Mouse (Mus musculus) adrenal gland, postnatal 36 days (tissue): ENCODE measurements around the gene Slain2. TPM values are rescaled to one million over a fixed set of nuclear protein-coding genes. Genes with fewer than 3 reads are reported as not detected.
"Not testable (repeated sequence)": the region's sequence is repeated elsewhere in the genome, so short reads cannot be mapped to it uniquely, and the experiment has no call there.

Experiments
- DNase-seq, 2 experiments: peaks; one replicate each; pipeline ENCODE4 v3.0.0; 2021; ENCODE audit warnings: mixed read lengths in 1 of 2
- total RNA-seq, 2 experiments: library from RNA; stranded (reverse); gene quantifications; 2 replicates each; pipeline ENCODE4 v1.2.3; 2021

The Slain2 gene
- total RNA-seq, 2 experiments from 2014 or later, result 59.1 to 63.4 TPM

DNA sequence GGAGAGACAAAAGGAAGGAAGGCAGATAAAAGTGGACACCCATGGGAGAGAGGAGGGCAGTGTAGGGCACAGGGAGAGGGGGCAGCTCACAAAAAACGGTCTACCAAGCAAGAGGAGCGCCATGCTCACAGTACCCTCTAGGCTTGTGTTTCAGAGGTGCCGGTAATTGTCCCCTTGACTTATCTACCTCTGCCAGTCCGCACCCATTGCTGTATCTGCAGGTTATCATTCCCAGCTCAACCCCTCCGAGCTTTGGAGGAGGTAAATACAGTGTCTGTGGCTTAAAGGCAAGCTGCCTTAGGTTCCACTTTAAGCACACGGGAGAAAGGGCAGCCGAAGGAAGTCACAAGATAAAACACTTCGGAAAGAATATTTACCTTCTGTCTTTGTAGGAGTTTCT, 14.8 kb upstream of the Slain2 start:
- DNase-seq, result no peak

DNA sequence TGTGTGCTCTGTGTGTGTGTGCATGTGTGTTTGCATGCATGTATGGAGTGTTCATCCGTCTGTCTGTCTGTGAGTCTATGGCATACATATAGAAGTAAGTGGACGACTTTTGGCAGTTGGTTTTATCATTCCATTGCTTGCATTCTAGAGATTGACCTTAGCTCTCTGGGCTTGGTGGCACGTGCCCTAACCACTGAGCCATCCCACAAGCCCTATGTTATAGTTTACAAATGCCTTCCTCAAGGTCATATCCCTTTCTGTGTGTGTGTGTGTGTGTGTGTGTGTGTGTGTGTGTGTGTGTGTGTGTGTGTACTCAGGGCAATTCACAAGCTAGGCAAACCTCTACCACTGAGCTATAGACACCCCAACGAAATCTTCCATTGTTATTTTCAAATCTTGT, 12.2 kb upstream of the Slain2 start:
- no peak for DNase-seq

DNA sequence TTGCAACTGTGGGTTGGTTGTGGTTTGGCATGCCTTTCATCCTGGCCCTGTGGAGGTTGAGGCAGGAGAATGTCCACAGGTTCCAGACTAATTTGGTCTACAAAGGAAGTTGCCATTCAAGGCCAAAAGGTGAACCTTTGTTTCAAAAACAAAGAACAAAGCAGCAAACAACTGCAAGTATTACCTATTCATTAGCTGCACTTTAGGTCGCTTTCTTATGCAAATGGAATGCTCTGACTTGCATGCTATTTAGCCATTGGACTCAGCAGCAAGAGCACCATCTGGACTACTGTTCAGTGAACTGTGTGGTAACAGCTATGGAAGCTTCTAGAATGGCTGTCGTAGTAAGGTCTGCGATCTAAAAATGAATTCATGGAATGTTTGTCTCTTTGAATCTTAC, 11.8 kb upstream of the Slain2 start:
- no peak for DNase-seq

DNA sequence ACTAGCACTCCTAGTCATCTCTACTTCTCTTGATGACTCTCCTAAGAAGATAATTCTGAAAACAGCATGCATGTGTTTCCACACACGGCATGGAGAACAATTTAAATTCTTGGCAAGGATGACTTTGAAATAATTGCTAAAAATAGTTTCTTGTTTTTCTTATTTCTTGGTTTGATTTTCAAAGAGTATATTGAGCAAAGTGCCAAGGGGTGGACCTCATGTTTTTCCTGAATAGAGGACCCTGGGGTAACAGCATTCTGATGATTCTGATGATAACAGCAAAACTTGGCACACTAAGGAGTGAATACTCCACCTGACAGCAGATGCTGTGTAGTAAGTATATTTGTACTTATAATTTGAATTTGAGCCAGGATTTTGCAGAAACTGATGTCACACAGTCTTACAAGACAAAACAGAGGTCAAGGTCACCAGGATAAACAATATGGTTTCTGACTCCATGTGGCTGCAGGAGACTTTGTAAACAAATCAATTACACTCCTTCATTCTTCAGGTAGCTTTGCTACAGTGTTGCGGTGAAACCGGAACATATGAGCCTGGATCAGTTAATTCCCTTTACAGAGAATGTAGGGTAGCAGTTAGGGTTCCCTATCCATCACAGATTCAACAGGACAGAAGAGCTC, 11.1 kb upstream of the Slain2 start:
- no peak for DNase-seq

DNA sequence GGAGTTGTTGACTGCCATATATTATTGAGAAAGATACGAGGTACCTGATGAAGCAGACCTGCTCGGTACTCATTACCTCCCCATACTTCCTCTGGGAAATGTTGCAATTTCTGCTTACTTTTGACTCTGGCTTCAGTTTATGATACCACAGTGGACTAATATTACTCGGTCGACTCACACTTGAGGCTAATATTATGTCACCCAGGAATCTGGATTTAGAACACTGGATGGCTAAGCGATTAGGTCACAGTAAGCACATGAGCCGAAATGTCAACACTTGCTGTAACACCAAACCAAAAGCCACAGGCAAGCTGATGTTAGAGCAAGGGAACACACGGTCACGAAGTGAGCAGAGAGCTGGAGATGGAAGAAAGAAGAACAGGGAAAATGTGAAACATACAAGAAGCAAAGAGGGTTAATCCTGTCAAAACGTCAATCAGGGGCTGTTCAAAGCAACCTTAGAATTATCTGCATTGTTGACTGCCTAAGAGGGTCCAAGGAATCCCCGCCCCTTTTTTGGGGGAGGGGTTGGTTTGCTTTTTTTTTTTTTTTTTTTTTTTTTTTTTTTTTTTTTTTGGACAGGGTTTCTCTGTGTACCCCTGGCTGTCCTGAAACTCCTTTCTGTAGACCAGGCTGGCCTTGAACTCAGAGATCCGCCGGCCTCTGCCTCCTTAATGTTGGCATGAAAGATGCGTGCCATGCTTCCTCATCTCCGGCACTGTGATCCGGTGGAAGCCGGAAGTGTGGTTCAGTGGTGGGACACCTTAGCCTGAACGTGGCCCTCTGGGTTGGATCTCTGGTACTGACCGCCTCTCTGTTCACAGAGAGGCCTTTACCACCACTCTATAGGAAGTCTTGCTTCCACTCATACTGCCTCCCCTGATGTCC, 9.0 kb upstream of the Slain2 start:
- DNase-seq, result peak in 1 of 2 experiments; percentile 15

DNA sequence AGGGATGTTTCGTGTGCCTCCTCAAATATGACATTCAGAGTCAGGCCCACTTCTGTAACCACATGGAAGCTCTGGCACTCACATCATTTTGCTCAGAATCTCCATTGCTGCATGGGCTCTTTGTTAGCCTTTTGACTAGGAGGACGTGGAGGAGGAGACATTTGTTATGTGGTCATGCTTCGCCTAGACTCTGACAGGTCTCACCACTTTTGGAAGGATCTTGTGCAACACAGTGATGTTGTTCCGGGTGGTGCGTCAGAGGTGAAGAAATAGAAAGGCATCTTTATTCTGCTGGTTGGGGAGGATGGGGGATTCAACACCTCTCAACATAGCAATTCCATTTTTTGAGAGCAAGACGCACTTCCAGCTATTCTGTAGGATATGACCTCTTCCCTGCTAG, 6.7 kb upstream of the Slain2 start:
- no peak for DNase-seq

DNA sequence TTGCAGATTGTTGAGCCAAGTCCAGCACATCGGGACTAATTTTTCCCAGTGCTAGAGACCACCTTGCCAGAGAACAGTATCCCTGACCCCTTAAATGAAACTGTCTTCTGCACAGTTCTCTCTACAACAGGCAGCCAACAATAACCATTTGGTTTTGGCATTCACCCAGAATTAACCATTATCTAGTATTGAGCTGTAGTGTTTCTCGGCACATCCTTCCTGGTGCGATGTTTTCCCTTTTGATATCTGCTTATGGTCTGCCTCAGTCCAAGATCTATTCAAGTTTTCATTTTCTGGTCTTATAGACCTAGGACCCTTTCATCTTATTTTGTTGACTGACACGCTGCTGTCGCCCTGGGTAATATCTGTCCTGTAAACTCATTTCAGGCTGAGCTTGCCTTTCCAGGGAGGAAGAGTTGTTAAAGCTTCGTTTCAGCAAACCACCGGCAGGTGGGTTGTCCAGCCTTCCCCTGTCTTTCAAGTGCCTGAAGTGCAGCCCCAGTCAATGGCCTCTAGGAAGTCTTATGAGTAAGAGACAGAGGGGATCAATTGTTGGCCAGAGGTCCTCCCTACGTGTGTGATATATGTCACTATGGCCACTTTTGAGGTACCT, 5.7 kb upstream of the Slain2 start:
- DNase-seq, result no peak

DNA sequence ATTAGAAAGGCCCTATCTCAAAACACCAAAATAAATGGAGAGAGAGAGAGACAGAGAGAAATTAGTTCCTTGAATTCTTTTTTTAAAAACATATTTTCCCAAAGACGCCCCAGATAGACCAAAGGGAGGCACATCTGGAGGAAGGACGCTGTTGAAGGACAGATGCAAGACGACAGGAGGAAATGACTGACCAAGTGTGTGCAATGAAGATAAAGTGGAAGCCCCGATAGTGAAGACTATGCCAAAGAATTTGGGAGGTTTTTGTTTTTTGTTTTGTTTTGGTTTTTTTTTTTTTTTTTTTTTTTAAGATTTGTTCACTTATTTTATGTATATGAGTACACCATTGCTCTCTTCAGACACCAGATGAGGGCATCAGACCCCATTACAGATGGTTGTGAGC, 4.7 kb upstream of the Slain2 start:
- DNase-seq, result no peak

DNA sequence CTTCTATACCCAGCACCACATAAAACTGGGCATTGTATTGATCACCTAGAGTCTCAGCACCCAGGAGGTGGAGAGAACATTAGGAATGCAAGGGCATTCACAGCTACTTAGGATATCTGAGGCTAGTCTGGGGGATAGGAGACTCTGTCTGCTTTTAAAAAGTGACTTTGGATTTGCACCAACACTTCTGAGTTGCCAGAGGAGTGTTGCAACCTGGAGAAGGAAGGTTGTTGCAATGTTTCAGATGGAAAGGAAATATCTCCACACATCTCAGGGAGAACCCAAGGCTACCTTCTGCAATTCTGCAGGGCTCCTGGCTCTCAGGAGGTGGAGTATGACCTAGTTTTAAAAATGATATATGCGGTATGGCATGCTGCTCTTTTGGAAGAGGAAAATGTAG, 3.7 kb upstream of the Slain2 start:
- no peak for DNase-seq

DNA sequence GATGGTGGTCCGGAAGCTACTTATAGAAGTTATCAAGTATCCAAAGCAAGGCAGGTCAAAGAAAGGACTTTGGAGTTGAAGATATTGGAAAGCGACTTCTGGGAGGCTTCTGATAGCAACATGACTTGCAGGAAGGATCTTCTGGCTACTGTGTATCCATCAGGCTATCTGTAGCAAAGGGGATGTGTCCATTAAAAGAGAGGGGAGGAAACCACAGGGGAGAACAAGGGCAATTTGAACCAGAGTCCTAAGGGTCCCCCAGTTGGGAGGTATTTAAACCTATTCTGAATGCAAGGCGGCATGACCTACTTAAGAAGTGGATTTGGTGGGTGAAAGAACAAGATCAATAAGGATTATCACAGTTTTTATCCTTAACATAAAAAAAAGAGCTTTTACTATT, 2.8 kb upstream of the Slain2 start:
- no peak for DNase-seq

DNA sequence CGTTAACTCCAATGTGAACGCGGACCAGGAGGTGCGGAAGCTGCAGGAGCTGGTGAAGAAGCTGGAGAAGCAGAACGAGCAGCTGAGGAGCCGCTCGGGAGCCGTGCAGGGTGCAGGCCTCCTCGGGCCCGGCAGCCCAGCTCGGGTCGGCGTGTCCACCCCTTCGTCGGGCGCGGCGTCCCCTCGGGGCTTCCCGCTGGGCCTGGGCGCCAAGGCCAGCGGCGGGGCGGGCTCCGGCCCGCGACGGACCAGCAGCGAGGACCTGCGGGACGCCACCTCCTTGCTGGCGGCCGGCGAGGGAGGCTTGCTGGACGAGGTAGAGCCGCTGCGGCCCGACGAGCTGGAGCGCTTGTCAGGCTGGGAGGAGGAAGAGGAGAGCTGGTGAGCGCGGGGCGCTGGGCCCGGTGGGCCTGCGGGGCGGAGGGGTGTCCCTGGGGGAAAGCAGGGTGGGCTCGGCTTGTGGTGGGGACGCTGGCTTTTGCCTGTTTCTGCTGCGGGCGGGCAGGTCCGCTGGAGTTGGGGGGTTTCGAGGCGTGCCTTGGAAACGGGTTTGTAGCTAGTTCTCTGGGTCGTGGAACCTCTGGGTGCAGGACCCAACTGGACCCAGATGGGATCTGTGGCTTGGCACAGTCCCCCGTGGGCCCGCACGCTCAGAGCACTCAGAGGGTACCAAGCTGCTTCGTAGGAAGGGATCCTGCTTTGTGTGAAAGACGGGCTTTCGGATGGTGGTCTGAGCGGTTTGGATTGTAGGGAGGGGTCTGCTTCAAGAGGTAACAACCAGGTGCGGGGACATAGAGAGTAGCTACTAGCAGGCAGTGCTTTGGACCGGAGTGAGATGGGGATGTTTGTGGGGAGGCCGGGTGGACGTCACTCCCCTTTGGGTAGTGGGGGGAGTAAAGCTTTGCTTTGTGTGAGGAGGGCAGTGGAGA, 793 bp downstream of the Slain2 start:
- DNase-seq, result peak; percentile 64 to 74

DNA sequence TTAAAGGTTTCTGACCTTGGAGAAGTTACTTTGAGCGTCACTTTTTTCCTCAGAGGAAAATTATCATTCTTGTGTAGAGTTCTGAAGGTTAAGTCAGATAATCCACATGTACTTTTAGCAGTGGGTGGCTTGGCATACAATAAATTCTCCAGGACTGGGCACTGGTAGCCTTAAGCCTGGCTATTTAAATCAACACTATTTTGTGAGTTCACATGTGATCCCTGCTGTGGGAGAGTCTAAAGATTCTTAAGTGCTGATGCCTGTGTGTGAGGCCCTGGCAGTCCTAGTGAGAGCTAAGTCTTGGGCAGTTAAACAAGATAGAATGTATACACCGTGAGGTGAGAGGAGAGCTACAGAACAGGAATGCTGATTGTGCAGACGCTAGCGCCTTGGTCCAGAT, 1.9 kb downstream of the Slain2 start:
- DNase-seq, result no peak

DNA sequence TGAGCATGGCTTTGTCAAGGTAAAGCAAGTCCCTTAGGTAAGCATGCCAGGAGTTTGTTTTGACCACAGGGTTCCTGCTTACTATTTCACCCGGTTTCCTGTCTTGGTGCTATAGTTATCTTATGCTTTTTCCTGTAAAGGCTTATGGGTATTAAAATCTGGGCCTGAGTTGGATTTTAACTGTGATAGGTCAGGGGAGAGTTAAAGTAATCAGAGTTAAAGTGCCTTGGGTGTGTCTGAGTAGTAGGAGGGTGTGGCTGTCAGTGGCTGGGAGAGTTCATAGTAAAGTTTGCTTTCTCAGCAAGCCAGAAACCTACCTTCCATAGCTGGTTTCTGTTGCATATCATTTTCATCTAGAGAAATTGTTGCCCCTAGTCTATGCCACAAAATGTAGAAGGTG, 2.7 kb downstream of the Slain2 start:
- DNase-seq, result no peak

DNA sequence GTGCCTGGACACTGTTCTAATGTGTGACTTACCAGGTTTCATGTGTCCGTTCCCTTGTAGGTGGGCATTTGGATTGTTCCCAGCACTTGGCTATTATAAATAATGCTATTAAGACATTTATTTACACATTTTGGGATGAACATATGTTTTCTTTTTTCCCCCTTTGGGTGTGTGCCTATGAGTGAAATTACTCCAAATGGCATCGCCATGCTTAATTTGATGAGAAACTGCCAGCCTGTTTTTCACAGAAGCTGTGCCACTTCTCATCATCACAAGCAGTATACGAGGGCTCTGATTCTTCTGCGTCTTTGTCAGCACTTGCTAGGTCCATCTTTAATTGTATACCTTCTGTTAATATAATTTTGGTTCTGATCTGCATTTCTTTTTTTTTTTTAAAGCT, 6.3 kb downstream of the Slain2 start:
- DNase-seq, result no peak

DNA sequence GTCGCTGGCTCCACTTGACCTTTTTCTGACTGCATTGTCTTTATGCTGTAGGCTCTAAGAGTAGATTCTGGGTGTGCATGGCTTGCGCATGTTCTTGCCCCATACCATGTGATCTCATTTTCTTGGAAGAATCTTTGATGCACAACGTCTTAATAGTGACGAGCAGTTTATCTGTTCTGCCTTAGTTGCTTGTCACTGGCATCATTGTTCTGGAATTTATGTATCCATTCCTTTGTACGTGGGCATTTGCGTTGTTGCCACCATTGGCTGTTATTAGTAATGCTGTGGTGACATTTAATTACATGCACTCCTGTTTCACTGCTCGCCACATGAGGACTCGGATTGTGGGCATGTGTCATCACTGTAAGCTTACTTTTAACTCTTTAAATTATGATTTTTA, 7.1 kb downstream of the Slain2 start:
- DNase-seq, result no peak

DNA sequence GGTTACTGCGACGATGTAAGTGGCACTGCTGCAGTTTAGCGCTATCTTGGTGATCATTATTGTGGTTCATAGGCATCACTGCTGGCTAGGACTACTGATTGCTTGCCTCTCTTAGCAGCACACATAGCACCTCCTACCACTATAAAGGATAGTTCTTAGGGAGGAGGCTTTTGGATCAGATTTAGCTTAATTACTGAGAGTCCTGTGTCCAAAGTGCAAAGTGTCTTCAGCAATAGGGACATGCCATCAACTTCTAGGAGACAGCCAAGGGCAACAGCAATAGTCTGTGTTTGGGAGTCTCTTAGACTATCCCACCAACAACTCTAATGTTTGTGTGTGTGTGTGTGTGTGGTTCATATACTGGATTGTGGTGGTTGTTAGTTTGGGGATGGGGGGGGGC, 8.7 kb downstream of the Slain2 start:
- DNase-seq, result no peak

DNA sequence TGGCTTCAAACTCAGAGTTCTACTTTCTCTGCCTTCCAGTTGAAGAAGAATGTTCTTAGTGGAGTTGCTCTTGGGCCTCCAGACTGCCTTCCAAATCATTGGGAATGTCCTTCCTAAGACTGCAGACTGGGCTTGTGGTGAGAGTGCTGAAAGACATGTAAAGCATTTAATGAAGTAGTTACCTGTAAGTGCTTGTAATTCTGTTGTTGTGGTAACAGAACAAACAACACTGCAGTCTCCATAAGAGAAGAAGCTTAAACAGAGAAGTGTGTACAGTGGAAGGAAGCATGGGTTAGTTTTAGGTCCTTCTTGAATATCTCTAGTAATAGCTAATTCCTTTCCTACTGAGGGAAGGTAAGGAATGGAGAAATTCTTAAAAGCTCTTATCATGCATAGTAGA, 13.0 kb downstream of the Slain2 start:
- no peak for DNase-seq

DNA sequence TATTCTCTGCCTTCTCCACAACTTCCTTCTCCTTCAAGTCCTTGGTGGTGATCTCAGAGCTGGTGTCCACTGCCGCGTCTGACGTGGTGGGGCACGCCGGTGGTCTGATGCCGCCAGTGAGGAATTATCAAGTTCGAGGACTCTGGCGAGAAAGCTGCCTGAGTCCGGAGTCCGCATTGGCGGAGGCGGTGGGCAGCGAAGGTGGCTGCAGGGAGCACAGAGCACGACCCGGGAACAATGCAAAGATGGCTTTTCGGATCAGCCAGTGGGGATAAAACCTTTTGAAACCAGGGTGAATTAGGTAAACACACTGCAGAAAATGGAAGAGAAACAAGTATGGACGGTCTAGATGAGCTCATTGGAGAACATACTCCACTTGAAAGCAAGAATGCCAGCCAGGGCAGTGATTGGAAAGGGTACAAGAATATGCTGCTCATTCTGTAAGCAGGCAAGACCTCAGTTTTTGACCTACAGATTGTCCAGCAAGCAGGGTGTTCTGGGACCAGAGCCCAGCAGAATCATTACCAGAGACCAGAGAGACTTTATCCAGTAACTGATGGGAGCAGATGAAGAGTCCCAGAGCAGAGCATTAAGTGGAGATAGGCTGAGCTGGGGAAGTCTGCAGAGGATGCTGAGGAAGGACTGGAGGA, 19.0 kb downstream of the Slain2 start:
- no peak for DNase-seq

DNA sequence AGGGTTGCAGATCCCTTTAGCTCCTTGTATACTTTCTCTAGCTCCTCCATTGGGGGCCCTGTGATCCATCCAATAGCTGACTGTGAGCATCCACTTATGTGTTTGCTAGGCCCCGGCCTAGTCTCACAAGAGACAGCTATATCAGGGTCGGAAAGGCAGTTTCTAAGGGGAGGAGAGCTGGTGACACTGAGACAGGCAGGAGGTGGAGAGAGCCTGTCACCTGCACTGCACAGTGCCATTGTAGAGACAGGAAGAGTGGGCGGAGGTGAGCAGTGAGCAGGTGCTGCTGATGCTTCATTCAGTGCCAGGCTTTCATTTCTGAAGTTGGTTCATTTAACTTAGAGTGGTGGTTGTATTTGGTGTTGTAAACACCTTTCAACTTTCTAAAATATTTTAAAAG, 24.3 kb downstream of the Slain2 start:
- not testable (repeated sequence) for DNase-seq

DNA sequence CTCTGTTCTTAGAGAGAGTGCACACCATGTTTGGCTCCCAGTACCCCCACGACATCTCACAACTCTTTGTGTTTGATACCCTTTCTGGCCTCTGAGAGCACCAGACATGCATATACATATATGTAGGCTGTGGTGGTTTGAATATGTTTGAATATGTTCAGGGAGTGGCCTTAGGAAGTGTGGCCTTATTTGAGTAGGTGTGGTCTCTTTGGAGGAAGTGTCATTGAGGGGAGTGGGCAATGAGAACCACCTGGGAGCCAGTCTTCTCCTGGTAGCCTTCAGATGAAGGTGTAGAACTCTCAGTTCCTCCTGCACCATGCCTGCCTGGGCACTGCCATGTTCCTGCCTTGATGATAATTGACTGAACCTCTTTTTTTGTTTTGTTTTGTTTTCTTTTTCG, 25.2 kb downstream of the Slain2 start:
- no peak for DNase-seq

DNA sequence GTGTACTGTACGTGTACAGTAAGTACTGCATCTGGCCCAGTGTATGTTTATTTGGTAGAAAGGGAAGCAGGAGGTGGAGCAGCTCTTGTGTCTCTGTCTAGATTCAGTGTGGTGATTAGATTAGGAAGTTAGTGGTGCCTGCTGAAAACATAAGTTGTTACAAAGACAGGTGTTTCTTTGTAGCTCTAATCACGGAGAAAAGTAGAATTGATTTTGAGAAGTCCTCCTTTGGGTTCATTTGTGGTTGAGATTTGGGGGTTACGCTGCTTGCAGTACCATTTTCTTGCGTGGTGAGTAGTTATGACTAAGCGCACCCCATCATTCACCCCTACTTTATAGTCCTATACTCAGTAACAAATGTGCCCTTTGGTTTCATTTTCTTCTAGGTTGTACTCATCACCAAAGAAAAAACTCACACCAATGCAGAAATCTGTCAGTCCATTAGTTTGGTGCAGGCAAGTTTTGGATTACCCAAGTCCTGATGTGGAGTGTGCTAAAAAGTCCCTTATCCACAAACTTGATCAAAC, 26.9 kb downstream of the Slain2 start:
- no peak for DNase-seq

DNA sequence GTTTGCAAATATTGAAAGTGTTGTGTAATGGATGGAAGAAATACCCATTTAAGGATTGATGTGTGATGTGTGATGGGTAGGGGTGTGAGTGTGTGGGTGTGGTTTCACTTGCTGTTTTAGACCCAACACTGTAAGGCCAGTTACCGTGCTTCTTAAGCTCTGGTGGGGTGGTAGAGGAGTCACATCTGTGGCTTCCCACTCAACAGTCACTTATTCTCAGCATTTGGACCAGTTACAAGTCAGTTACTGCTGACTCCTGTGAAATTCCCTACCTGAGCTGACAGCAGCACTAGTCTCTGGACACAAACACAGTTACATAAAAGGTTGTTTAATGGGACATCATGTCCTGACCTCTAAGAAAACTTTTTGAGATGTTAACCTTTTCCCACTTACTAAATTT, 34.0 kb downstream of the Slain2 start:
- DNase-seq, result no peak
